16 mouse cellular contexts compared by ENCODE assay signal in genomic region chr1:60735908-60736280, GRCm38 (mm10). TPM values are rescaled to one million over a fixed set of nuclear protein-coding genes. Genes with fewer than 3 reads are reported as not detected.
DNase-seq lines count a peak whose midpoint lies in the region; ATAC-seq and TF ChIP-seq lines count a peak whose summit lies in the region.
"Had no signal": no experiment of that assay in that cellular context is flagged by ENCODE, and none has a peak within 500 bp of the region (broad histone marks: within the 10 kb centered on the region; RNA-seq: fewer than 3 reads in every experiment).

No protein-coding gene starts in this region.

- no peak overlapping the region for H3K4me3 ChIP-seq in embryonic facial prominence, embryonic 14.5 days (ENCODE audit: low read depth, low read length)
- no peak overlapping the region for H3K4me3 ChIP-seq in embryonic facial prominence, embryonic 10.5 days
- no peak overlapping the region for H3K4me3 ChIP-seq in heart, embryonic 15.5 days
- H3K4me3 ChIP-seq in lung, embryonic 14.5 days (ENCODE audit: low read depth, low read length): no peak overlapping the region
- no peak overlapping the region for H3K4me3 ChIP-seq in intestine, embryonic 16.5 days (ENCODE audit: low read length)
- H3K4me3 ChIP-seq: embryonic facial prominence, embryonic 13.5 days; forebrain, embryonic 12.5 days; hindbrain, embryonic 10.5 days; midbrain, embryonic 10.5 days; neural tube, embryonic 15.5 days had no signal

- no peaks in the 10 kb centered on the region for H3K9me3 ChIP-seq in embryonic facial prominence, embryonic 14.5 days (ENCODE audit: control insufficient read depth, low read length)
- H3K9me3 ChIP-seq in embryonic facial prominence, embryonic 10.5 days: no peaks in the 10 kb centered on the region
- H3K9me3 ChIP-seq in heart, embryonic 15.5 days (replicated peaks): no peaks in the 10 kb centered on the region
- no peaks in the 10 kb centered on the region for H3K9me3 ChIP-seq in lung, embryonic 14.5 days (ENCODE audit: low read depth, low read length)
- no peaks in the 10 kb centered on the region for H3K9me3 ChIP-seq in intestine, embryonic 16.5 days (ENCODE audit: control insufficient read depth, low read length)
- H3K9me3 ChIP-seq: embryonic facial prominence, embryonic 13.5 days; forebrain, embryonic 12.5 days; hindbrain, embryonic 10.5 days; neural tube, embryonic 15.5 days had no signal

- 81% methylated on average over 7 of the region's 7 CpGs for WGBS in embryonic facial prominence, embryonic 14.5 days
- WGBS in embryonic facial prominence, embryonic 10.5 days: 84% methylated on average over 7 of the region's 7 CpGs
- WGBS in heart, embryonic 15.5 days: 69% methylated on average over 7 of the region's 7 CpGs
- WGBS in lung, embryonic 14.5 days: 71% methylated on average over 7 of the region's 7 CpGs
- WGBS in intestine, embryonic 16.5 days: 74% methylated on average over 7 of the region's 7 CpGs

- no peaks in the 10 kb centered on the region for H3K27me3 ChIP-seq in embryonic facial prominence, embryonic 14.5 days (replicated peaks; ENCODE audit: control insufficient read depth, insufficient read depth, low read length)
- H3K27me3 ChIP-seq in embryonic facial prominence, embryonic 10.5 days (replicated peaks; ENCODE audit: low read depth, poor library complexity, severe bottlenecking): no peaks in the 10 kb centered on the region
- no peaks in the 10 kb centered on the region for H3K27me3 ChIP-seq in heart, embryonic 15.5 days
- H3K27me3 ChIP-seq in lung, embryonic 14.5 days (ENCODE audit: insufficient read depth, low read length): no peaks in the 10 kb centered on the region
- no peaks in the 10 kb centered on the region for H3K27me3 ChIP-seq in intestine, embryonic 16.5 days (replicated peaks; ENCODE audit: control insufficient read depth, insufficient read depth, low read length)
- H3K27me3 ChIP-seq: embryonic facial prominence, embryonic 13.5 days; forebrain, embryonic 12.5 days; neural tube, embryonic 15.5 days had no signal

- no peak overlapping the region for H3K4me2 ChIP-seq in embryonic facial prominence, embryonic 14.5 days (ENCODE audit: low read depth, low read length)
- no peak overlapping the region for H3K4me2 ChIP-seq in heart, embryonic 15.5 days
- H3K4me2 ChIP-seq in lung, embryonic 14.5 days: no peak overlapping the region
- H3K4me2 ChIP-seq in intestine, embryonic 16.5 days (ENCODE audit: low read depth, low read length): no peak overlapping the region
- H3K4me2 ChIP-seq: embryonic facial prominence, embryonic 13.5 days; forebrain, embryonic 12.5 days; neural tube, embryonic 15.5 days had no signal

- no peaks in the 10 kb centered on the region for H3K4me1 ChIP-seq in embryonic facial prominence, embryonic 14.5 days (ENCODE audit: control insufficient read depth, insufficient read depth, low read length)
- peaks cover 8% of the 10 kb centered on the region; the same call in 1 of the 2 replicates for H3K4me1 ChIP-seq in embryonic facial prominence, embryonic 10.5 days
- H3K4me1 ChIP-seq in heart, embryonic 15.5 days (replicated peaks): peaks cover 12% of the 10 kb centered on the region
- H3K4me1 ChIP-seq in lung, embryonic 14.5 days (ENCODE audit: insufficient read depth): no peaks in the 10 kb centered on the region
- H3K4me1 ChIP-seq in intestine, embryonic 16.5 days (ENCODE audit: control insufficient read depth, insufficient read depth, low read length): peaks cover 6% of the 10 kb centered on the region
- H3K4me1 ChIP-seq: forebrain, embryonic 12.5 days had no signal

- H3K9ac ChIP-seq in embryonic facial prominence, embryonic 14.5 days (ENCODE audit: low read depth, low read length): no peak overlapping the region
- H3K9ac ChIP-seq in heart, embryonic 15.5 days: no peak overlapping the region
- H3K9ac ChIP-seq in lung, embryonic 14.5 days: no peak overlapping the region
- H3K9ac ChIP-seq in intestine, embryonic 16.5 days (ENCODE audit: low read depth, low read length): no peak overlapping the region
- H3K9ac ChIP-seq: embryonic facial prominence, embryonic 13.5 days; forebrain, embryonic 12.5 days; neural tube, embryonic 15.5 days had no signal

- no peak for ATAC-seq in embryonic facial prominence, embryonic 14.5 days (ENCODE audit: low read depth)
- ATAC-seq in heart, embryonic 15.5 days (replicated peaks; ENCODE audit: insufficient number of reproducible peaks, insufficient read depth, low FRiP score, low read depth): no peak
- ATAC-seq in lung, embryonic 14.5 days (ENCODE audit: insufficient read depth): peak; percentile 18; the same call in 1 of the 2 replicates
- ATAC-seq in intestine, embryonic 16.5 days: no peak

- 0 out of 2 replicates have a peak overlapping the region, but pooled peaks have one; percentile 25 for H3K27ac ChIP-seq in embryonic facial prominence, embryonic 14.5 days (replicated peaks; ENCODE audit: low read depth, low read length)
- no peak overlapping the region for H3K27ac ChIP-seq in embryonic facial prominence, embryonic 10.5 days (replicated peaks)
- H3K27ac ChIP-seq in heart, embryonic 15.5 days: peak overlapping the region; percentile 68
- peak overlapping the region; percentile 4; the same call in 1 of the 2 replicates for H3K27ac ChIP-seq in lung, embryonic 14.5 days (ENCODE audit: low read depth)
- H3K27ac ChIP-seq in intestine, embryonic 16.5 days (ENCODE audit: low read length): peak overlapping the region; percentile 47; the same call in 1 of the 2 replicates
- H3K27ac ChIP-seq: embryonic facial prominence, embryonic 13.5 days; forebrain, embryonic 12.5 days; midbrain, embryonic 10.5 days; neural tube, embryonic 15.5 days had no signal

- DNase-seq in embryonic facial prominence, embryonic 14.5 days (ENCODE audit: low spot score): no peak
- no peak for DNase-seq in embryonic facial prominence, embryonic 10.5 days (ENCODE audit: low spot score)
- DNase-seq in heart, adult 8-10 months (ENCODE audit: low spot score): no peak
- peak; percentile 8 for DNase-seq in lung, embryonic 14.5 days
- DNase-seq in lung, postnatal 10 days: no peak
- no peak for DNase-seq in spleen, postnatal 36 days (ENCODE audit: low spot score in 2 of 2)
- DNase-seq: adrenal gland, adult 8-10 months; cerebellum, adult 18-20 months; thymus, postnatal 25 days had no signal

- no peak for TF ChIP-seq CTCF in lung, embryonic 14.5 days (IDR thresholded peaks at IDR 0.05; ENCODE audit: low read depth)

- no peaks in the 10 kb centered on the region for H3K36me3 ChIP-seq in embryonic facial prominence, embryonic 14.5 days (ENCODE audit: control insufficient read depth, insufficient read depth, low read length)
- H3K36me3 ChIP-seq in embryonic facial prominence, embryonic 10.5 days (replicated peaks): no peaks in the 10 kb centered on the region
- H3K36me3 ChIP-seq in heart, embryonic 15.5 days: no peaks in the 10 kb centered on the region
- no peaks in the 10 kb centered on the region for H3K36me3 ChIP-seq in lung, embryonic 14.5 days (ENCODE audit: insufficient read depth)
- no peaks in the 10 kb centered on the region for H3K36me3 ChIP-seq in intestine, embryonic 16.5 days (ENCODE audit: control insufficient read depth, insufficient read depth, low read length)
- H3K36me3 ChIP-seq: embryonic facial prominence, embryonic 13.5 days; forebrain, embryonic 12.5 days; hindbrain, embryonic 10.5 days; midbrain, embryonic 10.5 days; neural tube, embryonic 15.5 days had no signal

RNA-seq across cellular contexts. Expression of gene Cd28, which starts 19.3 kb away (rescaled TPM):
- polyA plus RNA-seq in embryonic facial prominence, embryonic 14.5 days (2014; fragmentation: Nextera tagmentation; extraction: Ambion mirVana): 0.28 and 0.35 TPM in 2 replicates
- 0.09 and 0.11 TPM in 2 replicates for polyA plus RNA-seq in embryonic facial prominence, embryonic 10.5 days (2016; fragmentation: Nextera tagmentation; extraction: Ambion mirVana)
- 0.33 and 1.1 TPM in 2 replicates for polyA plus RNA-seq in heart, embryonic 15.5 days (2015; fragmentation: Nextera tagmentation; extraction: Ambion mirVana)
- 10 to 100 TPM; 11.8 to 15.7 (median 12.5) TPM for total RNA-seq in heart, adult 8-10 months (2022)
- polyA plus RNA-seq in lung, embryonic 14.5 days (2014; fragmentation: Nextera tagmentation; extraction: Ambion mirVana): 0.16 TPM in 1 of 2 replicates, not detected in the other
- 0.07 and 0.33 TPM in 2 replicates for polyA plus RNA-seq in intestine, embryonic 16.5 days (2015; fragmentation: Nextera tagmentation; extraction: Ambion mirVana)
